Mouse (Mus musculus) liver, adult (tissue): Measurements from ENCODE around the gene Large1.

Experiments used
- GATA4 ChIP-seq: IDR thresholded peaks from 2 replicates; pipeline ENCODE4 v1.6.1; 2014; ENCODE audit warnings: mild to moderate bottlenecking, low read length; ENCODE audit not compliant: insufficient replicate concordance

Gene Large1

GRCm38 (mm10) chr8:72815681-72816080, 537.7 kb downstream of the Large1 start:
- TF ChIP-seq GATA4: no peak

- TF ChIP-seq GATA4: no peak
Observed at GRCm38 (mm10) chr8:72812690-72813089, 540.6 kb downstream of the Large1 start.

- TF ChIP-seq GATA4: no peak
Observed at GRCm38 (mm10) chr8:72801583-72801982, 551.8 kb downstream of the Large1 start.

- no peak for TF ChIP-seq GATA4
Observed at GRCm38 (mm10) chr8:72780644-72781043, 572.7 kb downstream of the Large1 start.

- TF ChIP-seq GATA4: no peak
Observed at GRCm38 (mm10) chr8:72777797-72778196, 575.5 kb downstream of the Large1 start.

GRCm38 (mm10) chr8:72766777-72767176, 586.6 kb downstream of the Large1 start:
- TF ChIP-seq GATA4: no peak

- no peak for TF ChIP-seq GATA4
Observed at GRCm38 (mm10) chr8:72765696-72766095, 587.6 kb downstream of the Large1 start.
